Mouse (Mus musculus) cerebellum, postnatal 4 days (tissue): ENCODE measurements around the gene Rptor.
"Not testable (repeated sequence)": the region's sequence is repeated elsewhere in the genome, so short reads cannot be mapped to it uniquely, and the experiment has no call there.

Experiments
- DNase-seq, 2 experiments: peaks; one replicate each; pipeline ENCODE4 v3.0.0; 2022; ENCODE audit warnings: low spot score in 2 of 2, mixed read lengths in 1 of 2

The Rptor gene

DNA sequence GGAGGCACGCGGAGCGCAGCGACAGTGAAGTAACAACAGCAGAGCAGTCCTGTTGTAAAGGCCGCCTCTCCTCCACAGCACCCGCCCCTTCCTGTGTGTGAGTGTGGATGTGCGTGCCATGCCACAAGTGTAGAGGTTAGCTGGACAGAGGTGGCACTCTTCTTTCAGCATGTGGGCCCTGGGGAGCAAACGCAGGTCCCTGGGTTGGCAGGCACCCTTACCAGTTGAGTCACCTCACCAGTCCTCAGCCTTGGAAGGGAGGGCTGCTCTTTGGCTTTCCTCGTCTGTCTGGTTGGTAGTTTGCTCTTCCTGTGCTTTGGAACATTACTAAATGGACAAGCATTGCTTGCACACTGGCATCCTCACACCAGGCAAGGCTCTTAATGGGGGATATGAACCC, 50.6 kb downstream of the Rptor start:
- no peak for DNase-seq

DNA sequence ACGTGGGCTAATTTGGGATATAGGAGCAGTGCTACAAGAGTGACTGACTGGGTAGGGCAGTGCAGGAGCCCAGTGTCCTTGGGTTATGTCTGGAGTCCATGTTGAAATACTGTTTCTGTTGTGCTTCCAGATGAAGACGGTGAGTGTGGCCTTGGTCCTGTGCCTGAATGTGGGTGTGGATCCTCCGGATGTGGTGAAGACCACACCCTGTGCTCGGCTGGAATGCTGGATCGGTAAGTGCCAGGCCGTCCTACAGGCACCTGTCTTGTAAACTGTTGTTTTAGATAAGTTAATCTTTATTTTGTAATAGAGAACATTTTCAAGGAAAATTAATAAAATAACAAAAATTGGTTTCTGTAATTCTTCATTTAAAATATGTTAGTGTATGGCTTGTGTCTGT, 54.8 kb downstream of the Rptor start:
- no peak for DNase-seq

GRCm38 (mm10) chr11:119659296-119659695, 56.6 kb downstream of the Rptor start:
- no peak for DNase-seq

DNA sequence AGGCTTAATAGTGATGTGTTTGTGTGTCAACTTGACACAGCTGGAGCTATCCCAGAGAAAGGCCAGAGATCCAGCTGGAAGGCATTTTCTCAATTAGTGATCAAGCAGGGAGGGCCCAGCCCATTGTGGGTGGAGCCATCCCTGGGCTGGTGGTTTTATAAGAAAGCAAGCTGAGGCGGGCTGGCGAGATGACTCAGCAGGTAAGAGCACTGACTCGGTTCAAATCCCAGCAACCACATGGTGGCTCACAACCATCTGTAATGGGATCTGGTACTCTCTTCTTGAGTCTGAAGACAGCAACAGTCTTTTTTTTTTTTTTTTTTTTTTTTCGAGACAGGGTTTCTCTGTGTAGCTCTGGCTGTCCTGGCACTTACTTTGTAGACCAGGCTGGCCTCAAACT, 58.8 kb downstream of the Rptor start:
- not testable (repeated sequence) for DNase-seq

- DNase-seq, result no peak
These were observed 61.2 kb downstream of the Rptor start for GRCm38 (mm10) chr11:119663876-119664275.

DNA sequence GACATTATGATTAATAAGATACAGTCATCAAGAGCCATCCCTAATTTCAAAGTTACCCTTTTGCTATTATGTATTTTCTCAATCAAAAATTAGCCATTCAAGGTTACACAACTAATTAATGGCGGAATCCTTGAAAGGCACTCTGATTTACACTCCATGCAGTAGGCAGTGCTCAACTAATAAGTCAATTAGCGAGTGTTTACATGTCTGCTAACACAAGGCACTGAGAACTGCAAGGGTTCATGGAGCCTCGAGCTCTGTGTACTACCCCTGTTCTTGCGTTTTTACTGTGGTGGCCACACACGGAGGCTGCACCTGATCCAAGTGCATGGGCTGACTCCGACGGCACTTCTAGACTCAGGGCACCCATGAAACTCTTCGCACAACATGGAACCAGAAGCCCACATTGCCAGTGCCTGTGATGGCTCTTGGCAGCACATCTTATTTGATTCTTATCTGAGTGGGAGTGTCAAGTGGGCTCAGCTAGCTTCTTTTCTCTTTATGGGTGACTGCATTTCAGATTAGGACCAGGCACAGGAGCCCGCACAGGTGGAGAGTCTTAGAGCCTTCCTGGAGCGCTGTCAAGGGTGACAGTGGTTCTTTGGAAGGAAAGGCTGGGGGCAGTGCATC, 62.1 kb downstream of the Rptor start:
- DNase-seq, result no peak

- DNase-seq, result no peak
These were observed 62.6 kb downstream of the Rptor start for GRCm38 (mm10) chr11:119665308-119665702.

DNA sequence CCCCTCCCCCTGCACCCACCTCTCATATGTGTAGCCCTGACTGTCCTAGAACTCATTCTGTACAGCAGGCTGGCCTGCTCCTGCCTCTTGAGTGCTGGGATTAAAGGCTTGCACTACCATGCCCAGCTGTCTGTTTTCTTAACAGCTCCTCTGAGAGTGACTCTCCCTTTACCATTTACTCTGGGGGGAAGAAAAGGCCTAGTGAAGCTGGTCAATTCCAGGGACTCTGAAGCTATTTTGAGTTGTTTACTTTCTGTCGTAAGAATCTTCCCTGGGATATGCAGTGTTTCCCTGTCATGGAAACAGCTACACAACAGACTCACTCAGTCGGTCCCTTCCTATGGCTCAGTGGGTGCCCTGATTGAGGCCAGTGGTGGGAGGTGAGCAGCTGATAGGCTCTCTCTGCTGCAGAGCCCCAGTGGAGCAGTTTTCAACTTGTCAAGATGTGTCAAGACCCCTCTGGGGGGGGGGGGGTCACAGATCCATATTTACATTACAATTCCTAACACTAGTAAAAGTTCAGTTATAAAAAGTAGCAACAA, 63.9 kb downstream of the Rptor start:
- no peak for DNase-seq

GRCm38 (mm10) chr11:119670690-119671666, 68.3 kb downstream of the Rptor start:
- DNase-seq, result no peak

DNA sequence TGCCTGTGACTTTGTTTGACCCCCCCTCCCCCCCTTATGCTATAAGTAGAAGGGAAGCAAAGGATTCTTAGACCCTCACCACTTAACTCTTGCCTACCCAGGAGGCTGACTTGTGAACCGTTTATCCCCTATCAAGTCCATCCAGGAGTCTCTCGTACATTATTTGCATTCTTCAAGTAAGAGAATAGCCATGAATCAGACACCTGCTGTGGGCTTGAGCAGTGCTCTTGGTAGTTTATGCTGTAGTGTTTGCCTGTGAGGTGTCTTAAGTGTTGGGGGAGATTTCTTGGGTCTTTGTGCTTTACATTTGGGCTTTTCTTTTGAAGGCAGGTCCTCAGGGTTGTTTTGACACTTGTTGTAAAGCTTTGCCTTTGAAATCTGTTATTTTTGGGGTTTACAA, 69.3 kb downstream of the Rptor start:
- DNase-seq, result no peak

- no peak for DNase-seq
These were observed 70.1 kb downstream of the Rptor start for GRCm38 (mm10) chr11:119672775-119673174.

- DNase-seq, result peak in 1 of 2 experiments; percentile 16
These were observed 72.1 kb downstream of the Rptor start for GRCm38 (mm10) chr11:119674835-119675234.

- no peak for DNase-seq
These were observed 72.8 kb downstream of the Rptor start for GRCm38 (mm10) chr11:119675546-119675945.

DNA sequence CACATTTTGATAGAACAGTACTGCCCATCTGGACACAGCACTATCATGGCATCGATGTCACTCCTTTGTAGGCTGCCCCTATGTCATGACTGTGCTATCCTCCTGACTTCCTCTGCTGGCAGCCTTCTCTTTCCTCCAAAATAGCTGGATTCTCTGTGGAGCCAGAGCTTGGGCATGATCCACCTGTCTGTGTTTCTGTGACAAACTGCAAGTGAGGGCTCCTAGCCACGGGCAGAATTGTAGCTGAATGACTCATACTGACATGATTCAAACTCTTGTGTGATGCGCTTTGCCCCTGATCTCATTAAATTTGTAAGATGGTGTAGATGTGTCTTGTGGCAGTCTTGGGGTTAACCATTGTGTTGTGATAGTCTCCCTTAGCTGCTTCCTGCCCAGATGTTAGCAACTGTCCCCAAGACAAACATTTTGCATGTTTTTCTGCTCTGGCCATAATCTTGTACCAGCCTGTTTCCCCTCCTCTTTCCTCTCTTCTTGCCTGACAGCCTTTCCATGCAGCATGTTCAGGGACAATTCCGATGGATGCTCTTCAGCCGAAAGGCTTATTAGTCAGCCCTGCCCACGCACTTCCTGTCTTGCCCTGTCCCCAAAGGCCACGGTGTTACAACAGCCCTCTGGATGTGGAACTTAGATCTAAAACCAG, 74.2 kb downstream of the Rptor start:
- DNase-seq, result no peak

DNA sequence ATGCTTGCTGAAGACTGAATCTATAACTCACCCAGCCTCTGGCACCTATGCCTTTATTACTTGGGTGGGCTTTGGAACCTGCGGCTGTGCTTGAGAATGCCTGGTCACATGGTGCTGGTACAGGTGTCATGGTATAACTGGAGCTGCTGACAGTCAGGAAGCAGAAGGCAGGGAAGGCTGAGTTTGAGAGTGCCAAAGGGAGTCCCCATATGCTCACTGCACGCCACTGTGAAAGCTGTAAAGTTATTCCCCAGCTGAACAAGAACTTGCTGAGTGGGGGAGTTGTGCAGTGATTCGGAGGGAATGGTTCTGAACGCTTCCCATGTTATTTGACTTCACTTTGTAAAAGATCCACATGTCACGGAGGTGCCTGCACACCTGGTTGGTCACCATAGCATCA, 75.7 kb downstream of the Rptor start:
- no peak for DNase-seq

DNA sequence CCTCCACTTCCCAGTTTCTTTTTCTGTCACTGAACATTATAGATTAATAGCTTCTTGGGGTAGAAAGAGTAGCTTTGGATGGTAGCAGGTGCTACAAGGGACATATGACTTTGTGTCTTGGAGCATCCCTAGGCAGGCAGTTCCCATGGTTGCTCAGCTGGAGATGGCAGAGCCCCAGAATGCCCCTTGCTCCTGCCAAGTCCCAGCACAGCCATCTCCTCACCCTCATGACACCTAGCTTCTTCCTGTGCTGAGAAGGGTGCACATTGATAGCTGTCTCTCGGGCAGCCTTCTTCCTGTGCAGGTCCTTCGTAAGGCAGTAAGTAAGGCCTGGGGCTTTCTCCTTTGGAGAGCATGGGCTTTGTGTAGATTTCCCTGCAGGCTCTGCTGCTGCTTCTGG, 78.0 kb downstream of the Rptor start:
- DNase-seq, result no peak

- no peak for DNase-seq
These were observed 79.6 kb downstream of the Rptor start for GRCm38 (mm10) chr11:119682285-119682684.

GRCm38 (mm10) chr11:119683796-119684195, 81.1 kb downstream of the Rptor start:
- no peak for DNase-seq

DNA sequence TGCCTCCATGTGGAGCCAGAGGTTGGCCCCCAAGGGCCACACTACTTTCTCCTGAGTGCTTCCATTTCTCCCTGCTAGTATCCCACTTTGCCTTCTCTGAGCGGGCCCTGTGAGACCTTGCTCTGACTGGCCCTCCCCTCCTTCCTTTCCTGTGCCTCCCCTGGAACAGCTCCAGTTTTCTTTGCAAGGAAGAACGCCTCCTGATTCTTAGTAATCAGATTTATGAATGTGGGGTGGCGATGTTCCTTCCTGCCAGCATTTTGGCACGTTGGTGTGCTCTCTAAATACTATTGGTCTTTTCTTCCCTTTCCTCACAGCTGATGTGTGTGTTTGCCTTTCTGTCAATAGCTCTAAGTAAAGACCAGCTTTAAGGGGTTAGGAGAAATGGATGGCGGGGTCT, 82.8 kb downstream of the Rptor start:
- DNase-seq, result no peak

GRCm38 (mm10) chr11:119685910-119686659, 83.4 kb downstream of the Rptor start:
- DNase-seq, result no peak

GRCm38 (mm10) chr11:119687316-119687715, 84.6 kb downstream of the Rptor start:
- no peak for DNase-seq

GRCm38 (mm10) chr11:119687966-119688365, 85.3 kb downstream of the Rptor start:
- DNase-seq, result no peak
